Mouse (Mus musculus): ENCODE measurements around the gene Wdr5. TPM values are rescaled to one million over a fixed set of nuclear protein-coding genes. Genes with fewer than 3 reads are reported as not detected.
"Not testable (repeated sequence)": the region's sequence is repeated elsewhere in the genome, so short reads cannot be mapped to it uniquely, and the experiment has no call there.

Wdr5 gene
- polyA plus RNA-seq, 1 experiment from 2014 or later: 70.5 TPM

DNA sequence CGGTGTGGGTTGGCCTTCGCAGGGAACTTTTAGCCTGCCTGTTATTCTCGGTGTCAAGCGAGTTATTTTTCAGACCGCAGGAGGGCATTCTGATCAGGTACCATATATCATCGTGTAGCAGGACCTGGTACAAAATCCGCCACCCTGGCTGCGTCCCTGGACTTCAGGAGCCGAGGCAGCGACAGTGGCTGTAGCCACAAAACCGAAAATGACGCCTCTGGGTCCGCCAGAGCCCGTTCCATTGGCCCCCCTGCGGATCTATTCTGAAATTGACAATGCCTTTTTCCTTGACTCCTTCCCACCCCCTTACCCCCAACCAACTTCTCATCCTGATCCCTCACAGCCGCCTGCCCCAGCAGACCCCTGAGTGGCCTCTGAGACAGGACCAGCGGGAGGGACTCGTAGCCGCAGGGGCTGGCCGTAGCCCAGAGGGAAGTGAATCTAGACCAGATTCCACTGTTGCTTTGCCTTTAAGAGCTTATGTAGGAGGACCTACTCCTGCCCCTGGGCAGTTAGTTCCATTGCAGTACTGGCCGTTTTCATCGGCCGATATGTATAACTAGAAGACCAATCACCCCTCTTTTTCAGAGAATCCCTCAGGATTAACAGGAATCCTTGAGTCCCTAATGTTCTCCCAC lies 18.4 kb upstream of the Wdr5 start:
- peak overlapping the region; percentile 26 for H3K4me3 ChIP-seq (ENCODE audit: low read length)
- H3K9me3 ChIP-seq (ENCODE audit: low read length): peaks cover 10% of the 10 kb centered on the region; the same call in 1 of the 2 replicates
- H3K27ac ChIP-seq (ENCODE audit: low read length): peak overlapping the region; percentile 68; the same call in 1 of the 2 replicates
- no peaks in the 10 kb centered on the region for H3K36me3 ChIP-seq (ENCODE audit: insufficient read depth, low read length)
- ATAC-seq (ENCODE audit: low FRiP score, low TSS enrichment): peak; percentile 51
- WGBS: 49% methylated on average over 23 of the region's 23 CpGs
- no peaks in the 10 kb centered on the region for H3K27me3 ChIP-seq (ENCODE audit: insufficient read depth, low read length)
- H3K4me1 ChIP-seq (ENCODE audit: insufficient read depth, low read length): no peaks in the 10 kb centered on the region
- H3K4me2 ChIP-seq (replicated peaks; ENCODE audit: low read depth, low read length): peak overlapping the region; percentile 45
- H3K9ac ChIP-seq (replicated peaks; ENCODE audit: low read length): no peak overlapping the region; the same call in 1 of the 2 replicates

DNA sequence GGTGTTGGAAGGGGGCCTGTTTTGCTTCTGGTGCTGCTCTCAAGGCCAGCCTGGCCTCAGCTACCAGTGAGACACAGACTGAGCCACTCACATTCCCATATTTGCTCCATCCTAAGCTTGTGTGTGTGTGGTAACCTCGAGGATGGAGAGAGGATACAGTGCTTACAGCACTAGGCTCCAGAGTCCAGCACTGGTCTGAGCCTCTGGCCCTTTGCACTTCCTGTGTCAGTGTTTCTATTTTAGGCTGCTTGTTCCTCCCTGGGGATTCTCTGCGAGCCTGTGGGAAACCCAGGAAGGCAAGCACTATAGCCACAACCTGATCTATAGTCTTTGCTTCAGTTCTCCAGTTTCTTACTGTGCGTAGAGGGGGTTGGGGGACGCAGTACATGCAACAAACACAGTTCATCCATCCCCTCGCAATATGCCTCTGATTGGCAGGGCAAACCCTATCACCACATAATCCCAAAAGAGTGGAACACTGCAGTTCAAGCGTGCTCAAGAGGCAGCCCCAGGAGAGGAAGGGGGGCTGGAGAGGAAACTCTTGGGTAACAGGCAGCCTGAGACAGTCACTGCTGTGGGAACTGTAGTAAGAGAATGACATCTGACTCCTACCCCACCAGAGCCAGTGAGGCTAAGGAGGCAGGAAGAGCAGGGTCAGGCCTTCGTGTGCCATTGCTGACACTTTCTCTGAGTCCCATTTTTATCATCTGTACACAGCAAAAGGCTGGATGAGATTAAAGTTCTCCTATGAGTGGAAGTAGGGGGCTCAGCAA lies 10.7 kb upstream of the Wdr5 start:
- ATAC-seq (ENCODE audit: low FRiP score, low TSS enrichment): peak; percentile 29; the same call in 1 of the 2 replicates

DNA sequence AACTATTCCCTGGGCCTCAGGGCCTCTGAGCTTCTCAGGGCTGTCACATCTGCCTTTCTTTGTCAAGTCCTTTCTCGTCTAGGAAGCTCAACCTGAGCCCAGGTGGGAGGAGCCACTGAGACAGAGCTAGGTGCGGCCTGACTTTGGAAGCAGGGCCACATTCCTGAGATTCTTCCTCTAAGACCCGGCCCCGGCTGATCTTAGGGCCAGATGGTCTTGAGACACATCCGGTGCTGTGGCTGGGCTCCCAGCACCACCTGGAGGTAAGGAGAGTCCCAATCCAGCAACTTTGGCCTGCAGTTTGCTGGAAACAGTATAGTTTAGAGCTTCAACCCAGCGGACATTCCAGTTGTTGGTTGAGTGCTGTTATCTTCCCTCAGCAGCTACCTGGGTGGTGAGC lies 9.4 kb upstream of the Wdr5 start:
- H3K27ac ChIP-seq (ENCODE audit: low read length): peak overlapping the region; percentile 64
- H3K36me3 ChIP-seq (ENCODE audit: insufficient read depth, low read length): no peaks in the 10 kb centered on the region
- no peak overlapping the region for H3K4me2 ChIP-seq (replicated peaks; ENCODE audit: low read depth, low read length)
- peaks cover 16% of the 10 kb centered on the region for H3K4me1 ChIP-seq (ENCODE audit: insufficient read depth, low read length)
- ATAC-seq (ENCODE audit: low FRiP score, low TSS enrichment): peak; percentile 87
- H3K4me3 ChIP-seq (ENCODE audit: low read length): no peak overlapping the region
- WGBS: 14% methylated on average over 6 of the region's 6 CpGs
- H3K9ac ChIP-seq (replicated peaks; ENCODE audit: low read length): peak overlapping the region; percentile 34; the same call in 1 of the 2 replicates
- no peaks in the 10 kb centered on the region for H3K27me3 ChIP-seq (ENCODE audit: insufficient read depth, low read length)
- no peaks in the 10 kb centered on the region for H3K9me3 ChIP-seq (ENCODE audit: low read length)

More for the DNA sequence above, 10.7 kb upstream of the Wdr5 start:
- no peak overlapping the region for H3K4me3 ChIP-seq (ENCODE audit: low read length)
- WGBS: 48% methylated on average over 7 of the region's 7 CpGs
- no peaks in the 10 kb centered on the region for H3K27me3 ChIP-seq (ENCODE audit: insufficient read depth, low read length)
- H3K36me3 ChIP-seq (ENCODE audit: insufficient read depth, low read length): no peaks in the 10 kb centered on the region
- H3K9me3 ChIP-seq (ENCODE audit: low read length): no peaks in the 10 kb centered on the region
- H3K27ac ChIP-seq (ENCODE audit: low read length): peak overlapping the region; percentile 64
- H3K9ac ChIP-seq (replicated peaks; ENCODE audit: low read length): peak overlapping the region; percentile 31; the same call in 1 of the 2 replicates
- H3K4me1 ChIP-seq (ENCODE audit: insufficient read depth, low read length): peaks cover 16% of the 10 kb centered on the region
- H3K4me2 ChIP-seq (replicated peaks; ENCODE audit: low read depth, low read length): no peak overlapping the region

DNA sequence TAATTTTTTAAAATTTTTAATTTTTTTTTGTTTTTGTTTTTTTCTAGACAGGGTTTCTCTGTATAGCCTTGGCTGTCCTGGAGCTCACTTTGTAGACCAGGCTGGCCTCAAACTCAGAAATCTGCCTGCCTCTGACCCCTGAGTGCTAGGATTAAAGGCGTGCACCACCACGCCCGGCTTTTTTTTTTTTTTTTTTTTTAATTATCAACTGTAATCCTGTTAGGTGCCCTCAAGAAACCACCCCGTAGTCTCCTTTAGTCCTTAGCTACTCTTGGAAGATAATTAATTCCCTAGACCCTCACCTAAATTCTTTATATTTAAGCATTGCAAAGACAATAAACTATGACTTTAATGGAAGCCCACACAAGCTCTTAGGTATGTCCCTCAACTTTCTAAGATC lies 8.3 kb upstream of the Wdr5 start:
- H3K4me1 ChIP-seq (ENCODE audit: insufficient read depth, low read length): peaks cover 16% of the 10 kb centered on the region
- not testable (repeated sequence) for ATAC-seq (ENCODE audit: low FRiP score, low TSS enrichment); H3K36me3 ChIP-seq (ENCODE audit: insufficient read depth, low read length); H3K27me3 ChIP-seq (ENCODE audit: insufficient read depth, low read length); H3K9ac ChIP-seq (replicated peaks; ENCODE audit: low read length); H3K27ac ChIP-seq (ENCODE audit: low read length); H3K9me3 ChIP-seq (ENCODE audit: low read length); H3K4me2 ChIP-seq (replicated peaks; ENCODE audit: low read depth, low read length); H3K4me3 ChIP-seq (ENCODE audit: low read length)
- WGBS: 81% methylated on average over 4 of the region's 4 CpGs

DNA sequence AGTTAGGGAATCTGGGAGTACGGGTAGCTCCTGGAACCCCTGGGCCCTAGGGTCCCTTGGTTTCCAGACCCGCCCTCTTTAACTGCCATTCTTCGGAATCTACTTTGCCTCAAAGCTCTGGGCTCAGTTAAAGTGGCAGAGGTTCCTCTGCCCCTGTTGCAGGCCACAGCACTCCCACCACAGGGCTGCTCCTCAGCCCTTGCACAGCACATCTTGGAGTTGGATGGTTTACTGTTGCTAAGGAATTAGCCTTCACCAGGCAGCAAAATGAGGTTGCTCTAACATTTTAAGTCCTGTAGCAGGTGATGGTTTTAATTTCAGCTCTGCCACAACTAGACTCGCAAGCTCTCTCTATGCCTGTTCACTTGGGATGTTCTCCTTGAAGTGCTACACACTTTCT lies 7.4 kb upstream of the Wdr5 start, which contains the start of gene Brd3:
Gene Brd3, minus strand, starts transcription at position 101 of the 400 bp plus-strand sequence.
- H3K9ac ChIP-seq (replicated peaks; ENCODE audit: low read length): no peak within 1 kb of the TSS
- WGBS: 65% methylated on average over 4 of the region's 4 CpGs
- H3K27me3 ChIP-seq (ENCODE audit: insufficient read depth, low read length): no peaks in the 10 kb centered on the region
- no peaks in the 10 kb centered on the region for H3K9me3 ChIP-seq (ENCODE audit: low read length)
- H3K4me1 ChIP-seq (ENCODE audit: insufficient read depth, low read length): peaks cover 16% of the 10 kb centered on the region
- H3K36me3 ChIP-seq (ENCODE audit: insufficient read depth, low read length): no peaks in the 10 kb centered on the region
- no peak for ATAC-seq (ENCODE audit: low FRiP score, low TSS enrichment)
- no peak within 1 kb of the TSS for H3K4me2 ChIP-seq (replicated peaks; ENCODE audit: low read depth, low read length)
- no peak within 1 kb of the TSS for H3K4me3 ChIP-seq (ENCODE audit: low read length)
- no peak within 1 kb of the TSS for H3K27ac ChIP-seq (ENCODE audit: low read length)

DNA sequence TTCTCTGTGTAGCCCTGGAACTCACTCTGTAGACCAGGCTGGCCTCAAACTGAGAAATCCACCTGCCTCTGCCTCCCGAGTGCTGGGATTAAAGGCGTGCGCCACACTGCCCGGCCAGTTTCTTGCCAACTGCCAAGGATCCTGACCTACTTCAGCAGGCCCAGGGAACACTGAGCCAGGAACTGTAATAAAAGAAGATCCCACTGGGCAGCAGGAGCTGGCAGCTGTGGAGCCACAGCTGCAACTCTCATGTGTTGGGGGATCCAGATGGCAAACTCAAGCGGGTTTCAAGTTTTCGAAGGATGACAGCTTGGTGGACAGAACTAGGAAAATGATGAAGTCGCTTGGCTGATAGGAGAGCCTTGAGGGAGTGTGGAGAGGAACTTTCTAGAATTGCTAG lies 4.3 kb upstream of the Wdr5 start:
- no peaks in the 10 kb centered on the region for H3K9me3 ChIP-seq (ENCODE audit: low read length)
- no peak for ATAC-seq (ENCODE audit: low FRiP score, low TSS enrichment)
- H3K4me1 ChIP-seq (ENCODE audit: insufficient read depth, low read length): peaks cover 12% of the 10 kb centered on the region
- H3K36me3 ChIP-seq (ENCODE audit: insufficient read depth, low read length): no peaks in the 10 kb centered on the region
- H3K27me3 ChIP-seq (ENCODE audit: insufficient read depth, low read length): no peaks in the 10 kb centered on the region
- no peak overlapping the region for H3K4me2 ChIP-seq (replicated peaks; ENCODE audit: low read depth, low read length)
- 90% methylated on average over 7 of the region's 7 CpGs for WGBS
- H3K27ac ChIP-seq (ENCODE audit: low read length): no peak overlapping the region
- H3K9ac ChIP-seq (replicated peaks; ENCODE audit: low read length): no peak overlapping the region
- no peak overlapping the region for H3K4me3 ChIP-seq (ENCODE audit: low read length)

DNA sequence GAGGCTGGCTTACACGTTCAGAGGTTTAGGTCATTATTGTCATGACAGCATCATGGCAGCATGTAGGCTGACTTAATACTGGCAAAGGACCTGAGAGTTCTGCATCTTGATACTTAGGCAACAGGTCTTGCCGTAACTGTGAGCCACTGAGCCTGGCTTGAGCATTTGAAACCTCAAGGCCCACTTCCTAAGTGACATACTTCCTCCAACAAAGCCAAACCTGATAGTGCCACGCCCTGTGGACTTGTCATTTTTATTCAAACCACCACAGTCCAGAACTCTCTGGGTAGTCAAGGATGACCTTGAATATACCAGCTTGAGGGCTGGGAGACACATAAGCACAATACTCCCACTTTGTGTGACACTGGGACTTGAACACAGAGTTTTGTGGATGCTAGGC lies 2.0 kb upstream of the Wdr5 start:
- WGBS: 92% methylated on average over 3 of the region's 3 CpGs

DNA sequence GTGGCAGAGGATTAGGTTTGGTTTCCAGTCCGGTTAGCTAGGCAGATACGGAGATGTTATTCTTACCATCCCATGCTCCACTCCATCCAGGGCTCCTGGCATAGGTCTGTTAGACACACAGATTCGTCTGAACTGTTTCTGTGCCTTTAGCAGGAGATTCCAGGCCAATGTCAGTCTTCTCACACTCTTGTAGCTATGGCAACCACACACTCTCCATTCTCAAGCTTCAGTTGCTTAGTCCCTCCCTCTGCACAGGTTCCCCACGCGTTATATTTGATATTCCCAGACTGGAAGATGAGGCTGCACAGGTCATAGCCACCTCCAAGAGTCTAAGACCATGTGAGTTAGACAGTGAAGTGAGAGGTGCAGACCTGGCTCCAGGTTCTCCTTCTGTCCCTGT lies 1.1 kb upstream of the Wdr5 start:
- Histone ChIP-seq H3K4me1 (ENCODE audit: insufficient read depth, low read length) (peaks cover 29% of the 10 kb centered on the region), H3K27ac (ENCODE audit: low read length) (peak overlapping the region; percentile 91), H3K4me3 (ENCODE audit: low read length) (peak overlapping the region; percentile 98), H3K27me3 (ENCODE audit: insufficient read depth, low read length) (no peaks in the 10 kb centered on the region), H3K9ac (replicated peaks; ENCODE audit: low read length) (peak overlapping the region; percentile 95), H3K4me2 (replicated peaks; ENCODE audit: low read depth, low read length) (peak overlapping the region; percentile 81), H3K36me3 (ENCODE audit: insufficient read depth, low read length) (0 out of 2 replicates have a peak, but pooled peaks cover 8% of the 10 kb centered on the region), H3K9me3 (ENCODE audit: low read length) (no peaks in the 10 kb centered on the region)
- ATAC-seq (ENCODE audit: low FRiP score, low TSS enrichment): no peak
- WGBS: 74% methylated on average over 5 of the region's 5 CpGs

More for the DNA sequence above, 2.0 kb upstream of the Wdr5 start:
- no peaks in the 10 kb centered on the region for H3K27me3 ChIP-seq (ENCODE audit: insufficient read depth, low read length)
- no peak for ATAC-seq (ENCODE audit: low FRiP score, low TSS enrichment)
- no peak overlapping the region for H3K4me2 ChIP-seq (replicated peaks; ENCODE audit: low read depth, low read length)
- H3K4me1 ChIP-seq (ENCODE audit: insufficient read depth, low read length): peaks cover 29% of the 10 kb centered on the region
- H3K9ac ChIP-seq (replicated peaks; ENCODE audit: low read length): no peak overlapping the region
- no peaks in the 10 kb centered on the region for H3K36me3 ChIP-seq (ENCODE audit: insufficient read depth, low read length)
- no peak overlapping the region for H3K4me3 ChIP-seq (ENCODE audit: low read length)
- no peak overlapping the region for H3K27ac ChIP-seq (ENCODE audit: low read length)
- H3K9me3 ChIP-seq (ENCODE audit: low read length): no peaks in the 10 kb centered on the region

DNA sequence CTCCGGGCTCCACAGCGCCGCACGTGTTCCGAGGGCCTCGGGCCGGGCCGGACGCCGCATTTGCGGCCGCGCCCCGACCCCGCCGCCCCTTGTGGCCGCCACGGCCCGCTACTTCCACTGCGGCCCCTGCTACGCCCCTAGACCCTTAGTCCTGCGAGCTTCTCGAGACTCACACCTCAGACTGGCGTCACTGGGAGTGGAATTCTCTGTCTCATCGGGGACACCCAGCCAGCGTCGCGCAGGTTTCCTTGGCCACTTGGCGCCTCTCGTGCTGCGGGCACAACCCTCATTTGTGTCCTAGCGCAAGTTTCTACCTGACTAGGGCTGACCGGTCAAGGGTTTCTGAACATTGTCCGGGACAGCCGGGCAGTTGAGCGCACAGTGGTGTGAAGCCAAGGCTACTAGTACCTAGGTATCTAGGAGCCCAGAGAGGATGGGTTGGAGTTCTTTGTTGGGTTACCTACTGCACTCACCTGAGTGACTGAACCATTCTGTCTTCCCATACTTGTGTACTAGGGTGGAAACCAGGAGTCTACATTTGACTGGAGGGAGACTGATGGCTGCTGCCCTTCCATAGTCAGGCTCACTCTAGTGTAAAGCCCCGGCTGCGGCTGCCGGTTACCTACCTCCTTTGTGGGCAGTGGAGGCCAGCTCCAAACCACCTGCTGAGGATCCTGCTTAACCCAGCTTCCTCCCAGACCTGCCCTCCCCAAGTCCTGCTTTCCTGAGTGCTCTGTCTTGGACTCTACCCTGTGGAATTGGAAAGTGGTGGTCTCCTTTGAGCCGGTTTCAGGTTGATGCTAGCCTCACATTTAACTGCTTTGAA lies 597 bp downstream of the Wdr5 start:
- no peaks in the 10 kb centered on the region for H3K27me3 ChIP-seq (ENCODE audit: insufficient read depth, low read length)
- H3K27ac ChIP-seq (ENCODE audit: low read length): peak overlapping the region; percentile 91
- peak overlapping the region; percentile 98 for H3K4me3 ChIP-seq (ENCODE audit: low read length)
- peak overlapping the region; percentile 95 for H3K9ac ChIP-seq (replicated peaks; ENCODE audit: low read length)
- peaks cover 29% of the 10 kb centered on the region for H3K4me1 ChIP-seq (ENCODE audit: insufficient read depth, low read length)
- WGBS: under 1% methylated on average over 36 of the region's 40 CpGs
- peaks cover 23% of the 10 kb centered on the region for H3K36me3 ChIP-seq (ENCODE audit: insufficient read depth, low read length)
- no peaks in the 10 kb centered on the region for H3K9me3 ChIP-seq (ENCODE audit: low read length)
- ATAC-seq (ENCODE audit: low FRiP score, low TSS enrichment): peak; percentile 72
- peak overlapping the region; percentile 81 for H3K4me2 ChIP-seq (replicated peaks; ENCODE audit: low read depth, low read length)
